Mouse (Mus musculus): Measurements from ENCODE around the gene Olfr800. TPM values are rescaled to one million over a fixed set of nuclear protein-coding genes. Genes with fewer than 3 reads are reported as not detected.

Gene Olfr800
- polyA plus RNA-seq (2012; rRNA removed) (not detected in 2 replicates), polyA plus RNA-seq (2014; fragmentation: Nextera tagmentation; extraction: Ambion mirVana) (not detected in 2 replicates)

- TF ChIP-seq CTCF (IDR thresholded peaks at IDR 0.05; ENCODE audit: low read depth) (no peak), EP300 (IDR thresholded peaks at IDR 0.05; ENCODE audit: low read depth) (no peak)
- Histone ChIP-seq H3K9ac (replicated peaks) (no peak within 1 kb of the TSS), H3K27ac (no peak within 1 kb of the TSS), H3K36me3 (replicated peaks; ENCODE audit: control insufficient read depth, insufficient read depth, low read depth) (no peaks in the 10 kb centered on the region), H3K9me3 (ENCODE audit: control insufficient read depth, low read length) (no peaks in the 10 kb centered on the region), H3K27me3 (ENCODE audit: control insufficient read depth, insufficient read depth, low read length) (no peaks in the 10 kb centered on the region), H3K4me1 (replicated peaks; ENCODE audit: control insufficient read depth in 2 of 2, insufficient read depth in 2 of 2, low read length in 1 of 2) (no peaks in the 10 kb centered on the region), H3K4me2 (ENCODE audit: low read depth) (no peak within 1 kb of the TSS), H3K4me3 (ENCODE audit: insufficient read depth in 1 of 2, low read depth in 2 of 2, low read length in 2 of 2) (no peak within 1 kb of the TSS)
- ATAC-seq (ENCODE audit: insufficient read depth) (no peak), DNase-seq (ENCODE audit: low read depth in 3 of 3, low spot score in 3 of 3) (no peak)
Observed at GRCm38 (mm10) chr10:129657394-129657793, at the start of gene Olfr800. Gene Olfr800 (plus strand): TSS chr10:129657694.

- Histone ChIP-seq H3K36me3 (replicated peaks; ENCODE audit: control insufficient read depth, insufficient read depth, low read depth) (no peaks in the 10 kb centered on the region), H3K9ac (replicated peaks) (no peak within 1 kb of the TSS), H3K27me3 (ENCODE audit: control insufficient read depth, insufficient read depth, low read length) (no peaks in the 10 kb centered on the region), H3K27ac (no peak within 1 kb of the TSS), H3K4me3 (ENCODE audit: insufficient read depth in 1 of 2, low read depth in 2 of 2, low read length in 2 of 2) (no peak within 1 kb of the TSS), H3K9me3 (ENCODE audit: control insufficient read depth, low read length) (no peaks in the 10 kb centered on the region), H3K4me1 (replicated peaks; ENCODE audit: control insufficient read depth in 2 of 2, insufficient read depth in 2 of 2, low read length in 1 of 2) (no peaks in the 10 kb centered on the region), H3K4me2 (ENCODE audit: low read depth) (no peak within 1 kb of the TSS)
- no peak for ATAC-seq (ENCODE audit: insufficient read depth)
- TF ChIP-seq CTCF (IDR thresholded peaks at IDR 0.05; ENCODE audit: low read depth) (no peak), EP300 (IDR thresholded peaks at IDR 0.05; ENCODE audit: low read depth) (no peak)
- 55% methylated on average over 1 of the region's 1 CpGs for WGBS (ENCODE audit: insufficient replicate concordance)
- DNase-seq (ENCODE audit: low read depth in 3 of 3, low spot score in 3 of 3), result no peak
Observed at GRCm38 (mm10) chr10:129612470-129612869, 45.0 kb upstream of the Olfr800 start, which contains the start of gene Olfr796. Gene Olfr796 (minus strand): TSS chr10:129612570.

- TF ChIP-seq EP300 (IDR thresholded peaks at IDR 0.05; ENCODE audit: low read depth), result no peak
- TF ChIP-seq CTCF (IDR thresholded peaks at IDR 0.05; ENCODE audit: low read depth), result no peak
- H3K9ac ChIP-seq (replicated peaks), result no peak overlapping the region
Observed at GRCm38 (mm10) chr10:129621724-129622123, 35.8 kb upstream of the Olfr800 start.

GRCm38 (mm10) chr10:129623251-129623650 is 34.2 kb upstream of the Olfr800 start:
- ATAC-seq (ENCODE audit: insufficient read depth) (no peak), DNase-seq (ENCODE audit: low read depth in 3 of 3, low spot score in 3 of 3) (no peak)
- no peak overlapping the region for H3K4me3 ChIP-seq (ENCODE audit: insufficient read depth in 1 of 2, low read depth in 2 of 2, low read length in 2 of 2)
- H3K4me2 ChIP-seq (ENCODE audit: low read depth), result no peak overlapping the region
- H3K27ac ChIP-seq, result no peak overlapping the region
- no peaks in the 10 kb centered on the region for H3K36me3 ChIP-seq (replicated peaks; ENCODE audit: control insufficient read depth, insufficient read depth, low read depth)
- H3K9me3 ChIP-seq (ENCODE audit: control insufficient read depth, low read length), result no peaks in the 10 kb centered on the region
- no peaks in the 10 kb centered on the region for H3K4me1 ChIP-seq (replicated peaks; ENCODE audit: control insufficient read depth in 2 of 2, insufficient read depth in 2 of 2, low read length in 1 of 2)
- TF ChIP-seq CTCF (IDR thresholded peaks at IDR 0.05; ENCODE audit: low read depth), result no peak
- TF ChIP-seq EP300 (IDR thresholded peaks at IDR 0.05; ENCODE audit: low read depth), result no peak
- H3K9ac ChIP-seq (replicated peaks), result no peak overlapping the region
- H3K27me3 ChIP-seq (ENCODE audit: control insufficient read depth, insufficient read depth, low read length), result no peaks in the 10 kb centered on the region

More at GRCm38 (mm10) chr10:129621724-129622123, 35.8 kb upstream of the Olfr800 start:
- Histone ChIP-seq H3K9me3 (ENCODE audit: control insufficient read depth, low read length) (no peaks in the 10 kb centered on the region), H3K4me2 (ENCODE audit: low read depth) (no peak overlapping the region), H3K27me3 (ENCODE audit: control insufficient read depth, insufficient read depth, low read length) (no peaks in the 10 kb centered on the region), H3K4me1 (replicated peaks; ENCODE audit: control insufficient read depth in 2 of 2, insufficient read depth in 2 of 2, low read length in 1 of 2) (no peaks in the 10 kb centered on the region), H3K36me3 (replicated peaks; ENCODE audit: control insufficient read depth, insufficient read depth, low read depth) (no peaks in the 10 kb centered on the region), H3K27ac (no peak overlapping the region), H3K4me3 (ENCODE audit: insufficient read depth in 1 of 2, low read depth in 2 of 2, low read length in 2 of 2) (no peak overlapping the region)
- WGBS (ENCODE audit: insufficient replicate concordance), result 20% methylated on average over 1 of the region's 1 CpGs
- DNase-seq (ENCODE audit: low read depth in 3 of 3, low spot score in 3 of 3) (no peak), ATAC-seq (ENCODE audit: insufficient read depth) (no peak)

GRCm38 (mm10) chr10:129627834-129628233 is 29.7 kb upstream of the Olfr800 start, which contains the start of gene Olfr798:
Gene Olfr798 (minus strand): TSS chr10:129627934.
- Histone ChIP-seq H3K27me3 (ENCODE audit: control insufficient read depth, insufficient read depth, low read length) (no peaks in the 10 kb centered on the region), H3K4me1 (replicated peaks; ENCODE audit: control insufficient read depth in 2 of 2, insufficient read depth in 2 of 2, low read length in 1 of 2) (no peaks in the 10 kb centered on the region), H3K9me3 (ENCODE audit: control insufficient read depth, low read length) (no peaks in the 10 kb centered on the region), H3K9ac (replicated peaks) (no peak within 1 kb of the TSS), H3K27ac (no peak within 1 kb of the TSS), H3K36me3 (replicated peaks; ENCODE audit: control insufficient read depth, insufficient read depth, low read depth) (no peaks in the 10 kb centered on the region), H3K4me3 (ENCODE audit: insufficient read depth in 1 of 2, low read depth in 2 of 2, low read length in 2 of 2) (no peak within 1 kb of the TSS), H3K4me2 (ENCODE audit: low read depth) (no peak within 1 kb of the TSS)
- WGBS (ENCODE audit: insufficient replicate concordance), result 48% methylated on average over 1 of the region's 1 CpGs
- DNase-seq (ENCODE audit: low read depth in 3 of 3, low spot score in 3 of 3) (no peak), ATAC-seq (ENCODE audit: insufficient read depth) (no peak)
- TF ChIP-seq CTCF (IDR thresholded peaks at IDR 0.05; ENCODE audit: low read depth), result no peak

All from liver, embryonic 14.5 days (tissue).